Mouse (Mus musculus) hematopoietic stem cell, adult 5-6 weeks (primary cell): ENCODE results near the gene Irak4. TPM values are rescaled to one million over a fixed set of nuclear protein-coding genes. Genes with fewer than 3 reads are reported as not detected.

Source experiments
- ATAC-seq, 2 experiments: fragments of 125-278 bp in 1 of 2; replicated peaks in 1 of 2; 2 replicates each; pipeline ENCODE4 v1.8.0; 2016 to 2017; ENCODE audit warnings: inconsistent platforms in 2 of 2, mild to moderate bottlenecking in 2 of 2, moderate number of reproducible peaks in 2 of 2, low read depth in 1 of 2, moderate TSS enrichment in 1 of 2; ENCODE audit not compliant: low FRiP score in 2 of 2, poor library complexity in 2 of 2, severe bottlenecking in 2 of 2, insufficient read depth in 1 of 2, low TSS enrichment in 1 of 2
- total RNA-seq: library from RNA; stranded (forward); fragments of 172-1452, 232-1000 nt; gene quantifications from 2 replicates; pipeline ENCODE4 v1.2.3, GENCODE M21; 2017

Irak4 gene
- total RNA-seq, 1 experiment from 2014 or later = 29.9 TPM

DNA sequence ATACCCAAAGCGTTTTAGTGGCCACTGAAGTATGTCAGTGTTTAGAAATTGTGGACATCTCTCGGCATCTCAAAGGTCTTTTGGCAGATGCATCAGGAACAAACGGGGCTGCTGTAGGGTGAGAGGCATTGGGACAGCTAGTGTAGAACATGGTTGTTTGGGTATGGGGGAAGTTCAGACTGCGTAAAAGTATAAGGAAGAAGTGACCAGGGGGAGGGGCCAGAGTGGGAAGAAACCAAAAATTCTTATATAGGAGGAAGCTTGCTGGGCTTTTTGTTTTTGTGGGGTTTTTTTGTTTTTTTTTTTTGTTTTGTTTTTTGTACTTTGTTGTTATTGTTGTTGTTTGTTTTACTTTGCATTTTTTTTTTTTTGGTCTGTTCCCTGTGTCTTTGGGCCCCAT lies 1.4 kb downstream of the Irak4 start:
- no peak for ATAC-seq

DNA sequence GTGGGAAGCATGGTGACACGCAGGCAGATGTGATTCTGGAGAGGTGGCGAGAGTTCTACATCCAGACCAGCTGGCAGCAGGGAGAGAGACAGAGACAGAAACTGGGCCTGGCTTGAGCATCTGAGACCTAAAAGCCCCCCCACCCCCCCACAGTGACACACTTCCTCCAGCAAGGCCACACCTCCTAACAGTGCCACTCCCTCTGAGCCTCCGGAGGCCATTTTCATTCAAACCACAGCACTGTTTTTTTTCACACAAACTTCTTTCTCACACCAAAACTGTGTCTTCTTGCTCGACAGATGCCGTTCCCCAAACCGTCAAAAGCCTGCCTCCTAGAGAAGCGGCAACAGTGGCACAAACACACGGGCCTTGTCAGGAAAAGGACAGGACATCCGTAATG lies 10.1 kb downstream of the Irak4 start:
- no peak for ATAC-seq

DNA sequence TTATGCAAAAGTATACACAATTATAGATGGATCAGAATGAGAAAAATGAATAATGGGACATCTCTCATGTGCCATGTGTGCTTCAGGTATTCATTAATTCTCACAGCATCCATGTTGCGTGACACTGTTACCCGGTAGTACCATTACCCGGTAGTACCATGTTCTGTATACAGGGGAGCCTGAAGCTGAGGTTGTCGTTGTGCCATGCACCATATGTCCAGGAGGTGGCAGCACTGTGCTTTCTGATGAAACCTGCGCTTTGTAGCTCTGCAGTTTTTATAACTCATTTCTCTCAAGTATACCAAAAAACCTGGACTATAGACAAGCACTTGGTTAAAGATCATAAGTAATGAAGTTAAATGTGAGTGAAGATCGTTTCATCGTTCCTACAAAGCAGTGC lies 14.0 kb downstream of the Irak4 start:
- ATAC-seq = peak; percentile 98 to 99

DNA sequence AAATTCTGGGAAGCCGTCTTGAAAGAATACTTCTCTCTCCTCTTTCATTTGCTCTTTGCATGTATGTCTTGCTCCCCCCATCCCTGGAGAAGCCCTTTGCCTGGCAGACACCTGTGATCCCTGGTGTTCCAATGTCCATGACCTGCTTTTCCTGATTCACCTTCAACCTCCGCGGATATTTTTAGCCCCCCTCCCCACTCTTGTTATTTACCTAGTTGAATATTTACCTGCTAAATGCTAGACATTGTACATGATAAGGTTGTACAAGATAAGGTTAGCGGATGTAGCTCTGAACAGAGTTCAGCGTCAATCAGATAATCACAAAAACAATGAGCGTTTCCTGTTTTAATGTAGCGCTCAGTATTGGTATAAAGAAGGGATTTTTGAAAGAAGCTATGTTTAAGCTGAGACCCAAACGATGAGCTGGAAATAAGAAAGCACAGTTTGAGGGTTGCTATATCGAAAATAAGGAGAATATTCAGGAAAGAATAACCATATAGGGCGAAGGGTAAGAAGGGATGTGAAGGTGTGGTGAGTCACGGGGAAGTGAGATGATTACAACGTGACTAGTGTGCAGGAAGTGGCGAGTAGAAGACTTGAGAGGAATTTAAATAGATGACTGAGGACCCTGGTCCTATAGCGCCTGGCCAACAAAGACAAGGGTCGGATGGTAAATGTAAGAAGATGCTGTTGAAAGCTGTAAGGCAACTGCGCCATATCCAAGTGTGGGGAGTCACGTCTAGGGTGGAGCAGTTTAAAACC lies 15.6 kb downstream of the Irak4 start:
- ATAC-seq = no peak

DNA sequence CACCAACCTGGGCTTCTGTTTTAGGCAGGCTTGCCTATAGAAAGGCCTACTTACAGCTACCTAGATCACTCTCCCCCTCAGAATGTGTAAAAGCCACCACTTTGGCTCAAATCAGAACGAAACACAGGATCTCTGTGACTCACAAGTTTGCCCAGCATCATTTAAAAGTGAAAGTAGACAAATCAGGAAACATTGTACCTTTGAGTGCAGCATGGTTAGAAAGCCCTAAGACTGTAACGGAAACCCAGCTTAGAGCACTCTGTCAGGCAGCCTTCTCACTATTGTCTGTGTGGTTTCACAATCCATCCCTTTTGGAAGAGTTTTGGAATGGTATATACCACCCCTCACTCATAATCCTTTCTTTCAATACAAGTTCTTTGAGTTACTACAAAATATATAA lies 21.5 kb downstream of the Irak4 start:
- ATAC-seq = peak; percentile 51 to 61; a peak in 3 of 4 replicates

DNA sequence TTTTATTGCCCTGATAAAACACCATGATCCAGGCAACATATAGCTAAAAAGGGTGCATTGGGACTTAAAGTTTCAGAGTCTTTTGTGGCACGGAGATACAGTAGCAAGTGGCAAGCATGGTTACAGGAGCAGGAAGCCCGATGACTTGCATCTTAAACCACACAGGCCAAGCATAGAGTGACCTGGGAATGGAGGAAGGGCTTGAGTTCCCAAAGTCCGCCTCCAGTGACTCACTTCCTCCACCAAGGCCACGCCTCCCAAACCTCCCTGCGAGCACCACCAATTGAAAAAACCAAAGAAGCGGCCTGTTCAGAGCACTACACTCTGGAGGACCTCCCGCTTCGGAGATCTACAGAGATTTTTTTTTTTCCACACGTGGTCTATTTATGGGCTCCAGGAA lies 22.4 kb downstream of the Irak4 start:
- peak; percentile 99 for ATAC-seq

DNA sequence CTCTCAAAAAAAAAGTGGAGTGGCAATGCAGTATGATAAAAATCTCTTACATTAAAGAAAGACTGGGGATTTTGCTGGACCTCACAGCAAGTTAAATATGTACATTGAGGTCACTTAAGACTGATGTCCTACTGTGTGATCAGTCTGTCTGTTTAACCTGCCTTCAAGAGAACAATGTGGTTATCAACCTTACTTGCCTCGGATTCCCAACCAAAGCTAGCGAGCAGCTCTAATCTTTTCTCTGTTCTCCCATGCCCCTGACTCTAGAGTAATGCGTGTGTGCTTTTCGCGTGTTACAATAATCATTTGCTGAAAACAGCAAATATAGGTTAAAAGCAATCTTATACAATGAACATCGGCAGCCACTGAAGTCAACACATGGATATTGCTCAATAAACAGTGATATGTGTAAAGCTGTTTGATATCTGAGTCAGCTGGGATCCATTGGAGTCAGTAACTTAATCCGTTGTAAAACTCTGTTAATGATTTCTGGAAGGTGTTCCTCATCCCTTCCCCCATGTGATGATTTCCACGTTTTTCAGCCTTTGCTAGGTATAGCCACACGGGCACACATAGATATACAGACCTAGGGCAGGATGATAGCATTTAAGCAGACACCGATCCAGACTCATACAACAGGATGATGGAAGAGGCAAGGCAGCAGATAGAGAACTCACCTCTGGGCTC lies 25.2 kb downstream of the Irak4 start:
- no peak for ATAC-seq

DNA sequence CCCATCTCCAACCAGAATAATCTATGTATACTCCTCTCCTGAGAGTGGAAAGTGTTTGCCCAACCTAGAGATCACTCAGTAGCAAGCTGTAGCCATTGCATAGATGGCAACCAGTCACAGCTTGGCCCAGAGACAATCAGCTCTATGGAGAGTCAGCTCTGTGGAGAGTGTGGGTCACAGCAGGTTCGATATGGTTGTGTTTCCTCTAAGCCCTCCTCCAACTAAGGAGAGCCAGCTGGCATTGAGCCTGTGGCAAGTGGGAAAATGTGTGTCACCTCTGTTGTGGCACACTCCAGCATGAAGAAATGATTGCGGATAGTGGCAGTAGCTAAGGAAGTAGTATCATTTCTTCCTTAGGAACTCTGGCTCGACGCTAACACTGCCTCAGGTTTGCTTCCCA lies 28.1 kb downstream of the Irak4 start:
- no peak for ATAC-seq

DNA sequence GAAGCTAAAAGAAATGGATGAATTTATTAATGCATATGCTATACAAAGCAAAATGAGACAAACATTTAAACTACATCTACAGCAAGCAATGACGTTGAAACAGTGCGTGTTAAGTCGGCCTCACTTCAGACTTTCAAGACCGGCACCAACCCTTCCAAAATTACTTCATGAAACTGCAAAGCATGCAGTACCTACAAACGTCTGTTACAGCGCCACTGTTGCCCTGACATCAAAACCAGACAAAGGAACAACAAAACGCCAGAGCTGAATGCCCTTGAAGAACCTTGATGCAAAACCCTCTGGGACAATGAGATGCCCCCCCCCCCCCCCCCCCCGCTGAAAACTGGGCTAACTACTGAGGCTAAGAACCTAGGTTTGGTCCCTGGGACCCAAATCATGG lies 29.3 kb downstream of the Irak4 start:
- ATAC-seq = no peak

DNA sequence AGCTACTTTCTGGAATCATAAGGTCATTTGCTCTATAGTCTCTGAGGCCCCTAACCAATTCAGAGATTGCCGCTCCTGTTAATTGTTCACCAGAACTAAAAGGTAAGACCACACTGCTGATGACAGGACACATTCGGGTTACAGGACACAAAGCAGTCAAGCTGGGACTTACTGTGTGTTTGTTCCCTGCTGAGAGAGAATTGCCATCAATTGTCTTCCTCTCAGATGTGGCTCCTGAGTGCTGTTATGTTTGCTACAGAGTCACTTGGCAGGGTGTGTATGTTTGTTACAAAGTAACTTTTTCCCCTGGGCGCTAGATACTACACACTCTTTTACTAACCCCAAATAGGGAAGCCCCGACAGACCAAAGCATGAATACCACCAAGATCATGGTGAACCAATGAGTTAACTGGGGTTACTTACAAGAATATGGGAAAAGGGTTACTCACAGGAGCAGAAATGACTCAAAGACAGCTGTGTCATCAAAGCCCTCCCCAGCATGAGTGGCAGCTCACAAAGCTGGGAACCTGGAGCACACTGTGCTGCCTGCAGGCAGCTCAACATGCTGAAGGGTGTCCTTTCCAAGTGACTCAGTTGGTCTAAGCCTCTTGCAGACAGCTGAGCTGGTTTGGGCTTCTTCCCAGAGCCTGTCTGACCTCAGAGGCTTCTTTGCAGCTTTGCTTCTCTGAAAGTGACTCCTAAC lies 31.3 kb downstream of the Irak4 start:
- ATAC-seq = no peak

DNA sequence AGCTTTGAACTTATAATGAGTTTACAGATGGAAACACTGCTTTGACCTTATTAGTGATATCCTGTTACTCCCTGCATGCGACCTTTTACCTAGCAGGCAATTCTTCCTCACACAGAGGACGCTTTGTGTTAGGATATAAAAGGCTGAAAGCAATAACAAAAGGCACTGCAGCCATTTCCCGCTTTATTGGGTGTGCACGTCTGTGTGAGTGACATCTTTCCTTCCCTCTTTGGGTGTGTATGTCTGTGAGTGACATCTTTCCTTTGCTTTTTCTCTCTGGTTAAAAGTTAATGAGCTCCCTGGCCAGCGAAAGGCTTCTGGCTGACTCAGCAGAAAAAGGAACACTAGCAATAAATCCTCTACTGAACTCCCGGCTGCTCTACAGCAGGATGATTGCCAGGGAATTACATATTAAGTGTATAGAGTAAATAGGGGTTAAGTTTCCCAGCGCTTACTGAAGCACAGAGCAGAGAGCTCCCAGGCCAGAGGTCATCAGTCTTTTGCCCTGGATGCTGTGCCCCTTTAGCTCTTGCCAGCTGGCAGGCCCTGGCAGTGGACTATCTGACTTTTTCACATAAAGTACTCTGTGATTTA lies 38.7 kb downstream of the Irak4 start:
- ATAC-seq = no peak

DNA sequence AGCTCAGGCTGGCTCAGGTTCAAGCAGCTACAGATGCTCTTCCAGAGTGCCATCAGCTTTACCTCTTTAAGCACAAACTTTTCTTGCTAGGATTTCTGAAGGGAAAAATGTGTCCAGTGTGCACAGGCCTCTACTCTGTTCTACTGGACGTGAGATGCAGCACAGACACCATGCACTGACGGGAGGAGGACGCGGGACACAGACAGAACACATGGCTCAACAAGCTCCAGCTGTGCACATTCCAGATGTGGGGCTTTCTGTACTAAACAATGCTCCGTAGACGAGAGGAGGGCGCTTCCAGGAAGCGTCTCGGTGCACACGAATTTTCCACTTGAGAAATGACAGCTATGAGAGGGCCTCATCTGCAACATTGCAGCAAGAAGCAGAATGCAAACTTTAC lies 39.7 kb downstream of the Irak4 start:
- no peak for ATAC-seq

DNA sequence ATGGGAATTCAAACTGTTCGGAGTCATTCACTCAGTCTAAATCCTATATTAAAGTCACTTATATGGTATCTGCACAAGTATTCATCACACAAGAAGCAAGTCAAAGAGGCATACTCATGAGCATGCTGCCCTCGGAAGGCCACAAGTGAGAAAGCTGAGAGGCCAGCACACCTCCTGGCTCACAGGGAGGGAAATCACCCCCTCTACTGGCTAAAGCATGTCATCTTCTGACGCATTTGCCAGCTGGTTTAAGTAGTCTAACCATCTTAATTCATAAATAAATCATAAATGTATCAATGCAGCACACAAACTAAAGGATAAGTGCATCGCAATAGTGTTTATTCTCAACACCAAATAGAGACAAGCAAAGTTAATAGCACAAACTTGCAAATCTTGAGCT lies 41.3 kb downstream of the Irak4 start:
- ATAC-seq = no peak

DNA sequence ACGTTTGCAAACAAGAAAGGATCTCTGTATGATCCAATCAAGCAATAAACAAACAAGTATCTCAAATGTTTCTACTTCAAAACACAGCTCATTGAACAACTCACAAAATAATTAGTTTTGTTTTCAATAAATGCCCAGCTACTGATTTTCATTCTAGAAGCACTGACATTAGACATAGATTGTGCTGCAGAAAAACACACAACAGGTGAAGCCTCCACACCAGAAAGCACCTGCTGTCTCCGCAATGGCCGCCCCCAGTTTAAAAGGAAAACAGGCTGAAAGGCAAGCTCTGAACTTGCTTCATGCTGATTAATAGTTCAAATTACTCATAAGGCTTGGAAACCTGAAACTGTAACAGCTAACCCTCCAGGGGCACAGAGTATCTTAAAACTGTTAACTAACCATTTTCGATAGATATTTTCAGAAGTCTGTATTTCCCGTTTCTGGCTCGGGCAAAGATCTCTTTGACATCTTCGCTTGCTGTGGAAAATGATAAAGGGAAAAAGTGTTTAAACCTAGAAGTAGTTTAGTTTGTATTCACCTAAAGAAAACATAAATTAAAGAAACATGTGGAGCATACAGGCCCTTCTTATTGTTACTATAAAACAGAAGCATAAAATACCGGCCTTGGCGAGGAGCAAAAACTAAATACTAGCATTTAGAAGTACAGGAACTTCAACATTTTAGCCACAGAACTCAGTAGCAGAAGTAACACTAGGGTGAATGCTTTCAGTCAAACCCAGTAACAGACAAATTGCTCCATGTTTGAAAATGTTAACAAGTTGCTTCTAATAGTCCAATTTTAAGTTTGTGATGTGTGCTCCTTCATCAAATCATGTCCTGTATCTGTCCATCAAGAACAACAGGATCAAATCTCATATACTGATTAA lies 44.6 kb downstream of the Irak4 start:
- ATAC-seq = no peak

DNA sequence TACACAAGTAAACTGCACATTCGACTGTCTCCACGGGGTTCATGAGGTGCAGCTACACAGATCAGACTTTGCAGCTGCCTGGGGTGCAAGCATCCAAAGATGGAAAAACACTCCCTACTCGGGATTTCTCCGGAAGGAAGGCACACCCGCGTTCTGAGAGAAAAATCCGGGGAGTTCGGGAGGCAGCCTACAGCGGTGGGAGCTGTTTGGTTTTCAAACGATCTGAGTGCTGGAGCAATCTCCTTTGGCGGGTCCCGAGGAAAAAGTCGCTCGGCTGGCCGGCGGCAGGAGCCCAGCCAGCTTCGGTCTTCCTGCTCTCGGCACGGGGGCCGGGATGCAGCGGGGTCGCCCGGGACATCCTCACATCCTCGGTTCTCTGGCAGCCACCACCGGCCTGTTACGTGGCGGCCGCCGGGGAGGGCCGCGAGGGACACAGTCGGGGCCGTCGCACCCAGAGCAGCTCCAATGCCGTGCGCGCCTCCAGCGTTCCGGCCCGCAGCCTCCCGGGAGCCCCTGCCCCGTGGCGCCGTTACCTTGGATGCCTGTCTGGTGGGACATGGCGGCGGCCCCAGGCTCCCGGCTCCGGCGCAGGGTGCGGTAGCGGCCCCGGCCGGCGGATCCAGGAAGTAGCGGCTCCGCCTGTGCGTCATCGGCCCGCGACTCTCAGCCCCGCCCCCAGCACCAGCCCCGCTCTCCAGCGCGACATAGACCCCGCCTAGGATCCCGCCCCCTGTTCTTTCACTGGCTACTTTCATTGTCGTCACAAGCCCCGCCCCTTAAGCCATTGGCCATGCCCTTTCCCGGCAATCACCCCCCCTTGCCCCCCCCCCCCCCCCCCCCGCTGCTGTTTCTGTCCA lies 46.0 kb downstream of the Irak4 start, which contains the start of gene Twf1:
Gene Twf1, minus strand, starts transcription at position 671 of the 857 bp plus-strand sequence.
- peak; percentile 96 to 97 for ATAC-seq

DNA sequence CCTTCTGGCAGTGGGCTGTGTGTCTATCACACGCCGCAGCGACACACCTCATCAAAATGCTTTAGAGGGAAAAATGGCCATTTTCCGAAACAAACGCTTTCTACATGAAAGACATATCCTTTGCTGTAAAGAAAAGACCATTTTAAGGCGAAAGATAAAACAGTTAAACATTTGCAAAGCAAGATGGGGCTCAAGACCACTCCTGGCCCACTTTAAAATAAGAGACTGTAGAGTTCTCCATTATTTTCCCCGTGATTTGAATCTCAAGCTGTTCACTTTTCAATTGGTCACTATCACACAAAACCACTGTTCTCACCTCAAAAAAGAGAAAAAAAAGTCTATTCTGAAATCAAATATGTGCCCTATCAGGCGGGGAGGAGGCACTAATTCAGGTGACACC lies 46.6 kb downstream of the Irak4 start:
- ATAC-seq = no peak
